In the genomic region with DNA sequence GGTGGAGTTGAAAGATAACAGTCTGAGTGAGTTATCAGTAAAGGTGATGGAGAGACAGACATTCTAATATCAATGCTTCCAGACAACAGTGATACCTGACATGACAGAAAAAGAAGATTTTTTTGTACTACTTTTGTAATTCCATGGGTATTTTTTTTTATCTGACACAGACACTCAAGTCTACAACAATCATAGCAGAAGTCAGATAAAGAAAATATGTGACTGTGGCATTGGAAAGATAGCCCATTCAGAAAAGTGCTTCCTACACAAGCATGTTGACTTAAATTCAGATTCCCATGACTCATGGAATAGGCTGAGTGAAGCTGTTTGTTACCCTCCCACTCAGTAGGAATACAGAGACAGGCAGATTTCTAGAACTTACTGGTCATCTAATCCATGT, we compare ENCODE assay signal across 35 mouse cellular contexts.
"Had no signal": no experiment of that assay in that cellular context is flagged by ENCODE, and none has a peak within 500 bp of the region (broad histone marks: within the 10 kb centered on the region; RNA-seq: fewer than 3 reads in every experiment).

No protein-coding gene starts in this region.

- DNase-seq: heart, postnatal 10 days; heart, postnatal 14 days; heart, postnatal 36 days; heart, postnatal 4 days; kidney, adult 11 months; kidney, adult 18-20 months; kidney, adult 2 months; kidney, adult 8-10 months; kidney, adult 9 months; kidney, postnatal 10 days; kidney, postnatal 14 days; kidney, postnatal 25 days; kidney, postnatal 36 days; kidney, postnatal 4 days; layer of hippocampus, adult 9-11 months; layer of hippocampus, postnatal 36 days had no signal

- H3K9me3 ChIP-seq: heart, embryonic 10.5 days; heart, embryonic 12.5 days; heart, embryonic 13.5 days; heart, embryonic 15.5 days; hindbrain, embryonic 10.5 days; hindbrain, embryonic 12.5 days; hindbrain, embryonic 13.5 days; hindbrain, embryonic 15.5 days; intestine, embryonic 15.5 days; kidney, embryonic 15.5 days had no signal

- ATAC-seq: hindbrain, embryonic 16.5 days; hindbrain, postnatal 0 days; inflammation-experienced regulatory T-cells, adult 6 months; intestine, embryonic 15.5 days; intestine, embryonic 16.5 days had no signal

- H3K27ac ChIP-seq: heart, embryonic 10.5 days; heart, embryonic 13.5 days; heart, embryonic 15.5 days; hindbrain, embryonic 10.5 days; hindbrain, embryonic 12.5 days; hindbrain, embryonic 13.5 days; hindbrain, embryonic 14.5 days; hindbrain, embryonic 15.5 days; hindbrain, postnatal 0 days; intestine, embryonic 15.5 days; kidney, embryonic 15.5 days; kidney, postnatal 0 days; layer of hippocampus, adult 2 months; left cerebral cortex, adult 2 months had no signal

- H3K27me3 ChIP-seq: heart, embryonic 12.5 days; heart, embryonic 13.5 days; heart, embryonic 15.5 days; hindbrain, embryonic 12.5 days; hindbrain, embryonic 13.5 days; hindbrain, embryonic 15.5 days; intestine, embryonic 15.5 days; kidney, embryonic 15.5 days had no signal

- H3K4me2 ChIP-seq: heart, embryonic 11.5 days; heart, embryonic 12.5 days; heart, embryonic 13.5 days; heart, embryonic 15.5 days; hindbrain, embryonic 12.5 days; hindbrain, embryonic 13.5 days; hindbrain, embryonic 14.5 days; hindbrain, embryonic 15.5 days; intestine, embryonic 15.5 days; kidney, embryonic 15.5 days had no signal

- H3K4me1 ChIP-seq: heart, embryonic 10.5 days; heart, embryonic 12.5 days; heart, embryonic 13.5 days; heart, embryonic 15.5 days; hindbrain, embryonic 10.5 days; hindbrain, embryonic 12.5 days; hindbrain, embryonic 13.5 days; hindbrain, embryonic 15.5 days; intestine, embryonic 15.5 days; kidney, embryonic 15.5 days had no signal

- H3K9ac ChIP-seq: heart, embryonic 12.5 days; heart, embryonic 13.5 days; heart, embryonic 15.5 days; hindbrain, embryonic 12.5 days; hindbrain, embryonic 13.5 days; hindbrain, embryonic 14.5 days; hindbrain, embryonic 15.5 days; intestine, embryonic 15.5 days; kidney, embryonic 15.5 days had no signal

- H3K36me3 ChIP-seq: heart, embryonic 10.5 days; heart, embryonic 12.5 days; heart, embryonic 13.5 days; heart, embryonic 15.5 days; hindbrain, embryonic 10.5 days; hindbrain, embryonic 12.5 days; hindbrain, embryonic 13.5 days; hindbrain, embryonic 15.5 days; intestine, embryonic 15.5 days; kidney, embryonic 15.5 days had no signal

- H3K4me3 ChIP-seq: heart, embryonic 10.5 days; heart, embryonic 12.5 days; heart, embryonic 13.5 days; heart, embryonic 15.5 days; hindbrain, embryonic 10.5 days; hindbrain, embryonic 12.5 days; hindbrain, embryonic 13.5 days; hindbrain, embryonic 15.5 days; intestine, embryonic 15.5 days; kidney, embryonic 15.5 days; layer of hippocampus, adult 2 months; left cerebral cortex, adult 2 months had no signal
